Mouse (Mus musculus): ENCODE data around the gene Bap1.
A peak's percentile ranks its signal among the peaks of the same experiment; 100 is the strongest.

Gene Bap1

GRCm38 (mm10) chr14:31233070-31233995 is 17.9 kb upstream of the Bap1 start:
- no peak for DNase-seq (ENCODE audit: low read depth in 1 of 2, low spot score in 2 of 2)

GRCm38 (mm10) chr14:31233996-31234591 is 17.2 kb upstream of the Bap1 start:
- DNase-seq (ENCODE audit: low read depth in 1 of 2, low spot score in 2 of 2): peak in 1 of 2 experiments; percentile 43

GRCm38 (mm10) chr14:31237101-31237882 is 14.0 kb upstream of the Bap1 start:
- DNase-seq (ENCODE audit: low read depth in 1 of 2, low spot score in 2 of 2): no peak

GRCm38 (mm10) chr14:31240528-31240927 is 10.7 kb upstream of the Bap1 start:
- no peak for DNase-seq (ENCODE audit: low read depth in 1 of 2, low spot score in 2 of 2)

- no peak for DNase-seq (ENCODE audit: low read depth in 1 of 2, low spot score in 2 of 2)
Measured at GRCm38 (mm10) chr14:31244777-31245176, 6.5 kb upstream of the Bap1 start.

- DNase-seq (ENCODE audit: low read depth in 1 of 2, low spot score in 2 of 2): no peak
Measured at GRCm38 (mm10) chr14:31245946-31246345, 5.3 kb upstream of the Bap1 start.

- no peak for DNase-seq (ENCODE audit: low read depth in 1 of 2, low spot score in 2 of 2)
Measured at GRCm38 (mm10) chr14:31248396-31248795, 2.9 kb upstream of the Bap1 start.

GRCm38 (mm10) chr14:31250222-31251083 is 797 bp upstream of the Bap1 start:
- no peak for DNase-seq (ENCODE audit: low read depth in 1 of 2, low spot score in 2 of 2)

GRCm38 (mm10) chr14:31251626-31252025 is 376 bp downstream of the Bap1 start:
- no peak for DNase-seq (ENCODE audit: low read depth in 1 of 2, low spot score in 2 of 2)

- no peak for DNase-seq (ENCODE audit: low read depth in 1 of 2, low spot score in 2 of 2)
Measured at GRCm38 (mm10) chr14:31252091-31252490, 841 bp downstream of the Bap1 start.

- DNase-seq (ENCODE audit: low read depth in 1 of 2, low spot score in 2 of 2): no peak
Measured at GRCm38 (mm10) chr14:31258476-31259050, 7.3 kb downstream of the Bap1 start.

GRCm38 (mm10) chr14:31260374-31260773 is 9.1 kb downstream of the Bap1 start:
- DNase-seq (ENCODE audit: low read depth in 1 of 2, low spot score in 2 of 2): no peak

- no peak for DNase-seq (ENCODE audit: low read depth in 1 of 2, low spot score in 2 of 2)
Measured at GRCm38 (mm10) chr14:31260932-31261331, 9.7 kb downstream of the Bap1 start.

GRCm38 (mm10) chr14:31267649-31268048 is 16.4 kb downstream of the Bap1 start:
- DNase-seq (ENCODE audit: low read depth in 1 of 2, low spot score in 2 of 2): no peak

GRCm38 (mm10) chr14:31268301-31269001 is 17.2 kb downstream of the Bap1 start:
- no peak for DNase-seq (ENCODE audit: low read depth in 1 of 2, low spot score in 2 of 2)

- no peak for DNase-seq (ENCODE audit: low read depth in 1 of 2, low spot score in 2 of 2)
Measured at GRCm38 (mm10) chr14:31269456-31270100, 18.3 kb downstream of the Bap1 start.

- DNase-seq (ENCODE audit: low read depth in 1 of 2, low spot score in 2 of 2): no peak
Measured at GRCm38 (mm10) chr14:31271121-31271520, 19.9 kb downstream of the Bap1 start.

GRCm38 (mm10) chr14:31272164-31272563 is 20.9 kb downstream of the Bap1 start:
- DNase-seq (ENCODE audit: low read depth in 1 of 2, low spot score in 2 of 2): peak in 1 of 2 experiments; percentile 56

- no peak for DNase-seq (ENCODE audit: low read depth in 1 of 2, low spot score in 2 of 2)
Measured at GRCm38 (mm10) chr14:31285728-31286127, 34.5 kb downstream of the Bap1 start.

All from monocyte, adult 2 months (primary cell).